Mouse (Mus musculus): Measurements from ENCODE around the gene Vwa8. TPM values are rescaled to one million over a fixed set of nuclear protein-coding genes. Genes with fewer than 3 reads are reported as not detected.
"Not testable (repeated sequence)": the region's sequence is repeated elsewhere in the genome, so short reads cannot be mapped to it uniquely, and the experiment has no call there.

Vwa8 gene
- polyA plus RNA-seq, 1 experiment from 2014 or later: 7.9 TPM

DNA sequence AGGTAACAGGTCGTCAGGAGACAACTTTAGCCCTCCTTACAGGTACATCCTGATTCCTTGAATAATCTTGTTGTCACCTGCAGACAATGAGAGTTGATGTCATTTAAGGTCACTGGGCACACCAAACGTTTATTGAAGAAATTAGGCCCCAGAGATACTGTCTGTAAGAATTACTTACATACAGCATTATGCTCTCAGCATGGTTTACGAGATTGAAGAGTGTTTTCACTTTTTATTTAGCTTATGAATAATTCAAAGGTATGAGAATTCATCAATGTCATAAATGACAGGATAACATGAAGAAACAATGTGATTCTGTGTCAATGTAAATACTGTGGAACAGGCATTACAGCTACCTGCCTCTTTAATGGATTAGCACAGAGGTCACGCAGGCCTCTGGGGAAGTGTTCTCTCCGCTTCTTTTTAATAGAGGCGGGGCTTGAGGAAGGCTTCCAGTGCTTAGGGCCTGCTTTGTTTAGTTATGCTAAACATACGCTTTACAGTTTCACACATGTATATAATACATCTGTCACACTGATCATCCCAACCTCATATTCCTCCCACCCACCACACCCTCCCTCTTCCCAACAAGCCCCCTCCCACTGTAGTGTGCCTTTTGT is 37.2 kb downstream of the Vwa8 start:
- ATAC-seq (ENCODE audit: insufficient read depth): no peak
- no peak overlapping the region for H3K27ac ChIP-seq (replicated peaks)
- no peaks in the 10 kb centered on the region for H3K36me3 ChIP-seq (replicated peaks)
- H3K27me3 ChIP-seq: no peaks in the 10 kb centered on the region
- H3K4me3 ChIP-seq (replicated peaks): no peak overlapping the region
- H3K9ac ChIP-seq: no peak overlapping the region
- 64% methylated on average over 7 of the region's 7 CpGs for WGBS (ENCODE audit: insufficient replicate concordance)
- H3K4me1 ChIP-seq (replicated peaks): no peaks in the 10 kb centered on the region
- no peak overlapping the region for H3K4me2 ChIP-seq
- H3K9me3 ChIP-seq (replicated peaks): no peaks in the 10 kb centered on the region

DNA sequence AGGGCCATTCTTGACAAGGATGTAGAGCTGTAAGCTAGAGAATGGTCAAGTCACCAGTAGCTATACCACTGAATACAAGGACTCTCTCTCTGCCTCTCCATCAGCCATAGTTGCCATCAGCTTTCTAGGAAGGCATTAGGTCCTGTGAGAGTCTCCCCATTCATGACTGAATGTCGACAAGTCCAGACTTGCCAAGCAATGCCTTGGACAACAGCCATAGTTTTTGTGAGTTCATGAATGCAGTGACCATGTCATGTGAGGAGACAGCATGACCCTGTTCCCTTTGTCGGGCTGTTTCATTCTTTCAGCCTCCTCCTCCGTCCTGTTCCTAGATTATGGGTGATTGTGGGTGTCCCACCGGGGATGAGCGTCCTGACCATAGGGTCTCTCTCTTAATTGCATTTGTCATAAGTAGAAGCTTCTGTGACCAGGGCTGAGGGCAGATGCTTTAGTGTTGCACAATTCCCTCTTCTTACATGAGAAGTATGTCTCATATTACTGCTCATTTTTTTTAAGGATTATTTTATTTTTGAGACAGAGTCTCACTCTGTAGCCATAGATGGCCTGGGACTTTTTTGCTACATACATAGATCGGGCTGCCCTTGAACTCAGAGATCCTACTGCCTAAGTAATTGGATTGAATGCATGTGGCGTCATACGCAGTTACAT is 37.8 kb downstream of the Vwa8 start:
- 73% methylated on average over 8 of the region's 8 CpGs for WGBS (ENCODE audit: insufficient replicate concordance)
- Histone ChIP-seq H3K27ac (replicated peaks) (no peak overlapping the region), H3K9me3 (replicated peaks) (no peaks in the 10 kb centered on the region), H3K4me2 (no peak overlapping the region), H3K4me1 (replicated peaks) (no peaks in the 10 kb centered on the region), H3K4me3 (replicated peaks) (no peak overlapping the region), H3K27me3 (no peaks in the 10 kb centered on the region), H3K36me3 (replicated peaks) (no peaks in the 10 kb centered on the region), H3K9ac (no peak overlapping the region)
- ATAC-seq (ENCODE audit: insufficient read depth): no peak

DNA sequence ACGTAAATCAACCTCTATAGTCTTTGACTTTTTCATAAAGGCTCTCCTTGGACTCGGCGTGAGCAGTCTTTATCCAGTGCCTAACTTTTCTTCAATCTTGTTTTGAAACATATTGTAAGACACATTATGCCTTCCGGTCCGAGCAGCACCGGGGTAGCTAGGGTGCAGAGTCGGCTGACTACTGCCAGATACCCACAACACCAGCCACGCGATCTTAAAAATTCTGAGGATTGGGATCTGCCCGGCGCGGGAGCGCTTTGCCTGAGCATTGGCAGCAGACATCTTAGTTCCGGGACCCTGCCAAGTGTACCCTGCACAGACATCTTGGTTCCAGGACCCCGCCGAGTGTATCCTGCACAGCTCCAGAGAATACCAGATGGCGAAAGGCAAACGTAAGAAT is 38.6 kb downstream of the Vwa8 start:
- not testable (repeated sequence) for ATAC-seq (ENCODE audit: insufficient read depth); H3K9me3 ChIP-seq (replicated peaks); H3K36me3 ChIP-seq (replicated peaks); H3K4me2 ChIP-seq; H3K27me3 ChIP-seq; H3K27ac ChIP-seq (replicated peaks); H3K4me3 ChIP-seq (replicated peaks); H3K4me1 ChIP-seq (replicated peaks); H3K9ac ChIP-seq
- 80% methylated on average over 18 of the region's 18 CpGs for WGBS (ENCODE audit: insufficient replicate concordance)

DNA sequence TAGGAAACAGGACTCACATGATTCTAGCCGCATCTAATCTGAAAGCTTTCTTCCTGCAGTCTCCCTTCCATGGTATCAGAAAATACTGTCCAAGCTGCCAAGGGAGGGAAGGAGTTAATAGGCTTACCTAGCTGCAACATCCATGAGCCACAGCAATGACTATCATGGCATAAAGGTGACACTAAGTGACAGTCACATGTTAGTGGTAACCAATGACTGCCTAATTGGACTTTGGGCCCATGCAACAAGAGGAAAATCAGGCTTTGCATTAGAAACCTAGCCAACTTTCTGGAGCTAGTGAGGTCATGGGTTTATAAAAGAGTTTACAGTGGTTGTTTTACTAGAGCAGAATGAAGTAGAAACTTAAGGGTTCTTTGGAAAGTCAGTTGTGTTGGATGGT is 46.6 kb downstream of the Vwa8 start:
- H3K36me3 ChIP-seq (replicated peaks): no peaks in the 10 kb centered on the region
- ATAC-seq (ENCODE audit: insufficient read depth): no peak
- no peaks in the 10 kb centered on the region for H3K27me3 ChIP-seq
- no peak overlapping the region for H3K27ac ChIP-seq (replicated peaks)
- H3K9me3 ChIP-seq (replicated peaks): no peaks in the 10 kb centered on the region
- no peaks in the 10 kb centered on the region for H3K4me1 ChIP-seq (replicated peaks)
- no peak overlapping the region for H3K4me2 ChIP-seq
- no peak overlapping the region for H3K4me3 ChIP-seq (replicated peaks)
- H3K9ac ChIP-seq: no peak overlapping the region
- 67% methylated on average over 1 of the region's 1 CpGs for WGBS (ENCODE audit: insufficient replicate concordance)

DNA sequence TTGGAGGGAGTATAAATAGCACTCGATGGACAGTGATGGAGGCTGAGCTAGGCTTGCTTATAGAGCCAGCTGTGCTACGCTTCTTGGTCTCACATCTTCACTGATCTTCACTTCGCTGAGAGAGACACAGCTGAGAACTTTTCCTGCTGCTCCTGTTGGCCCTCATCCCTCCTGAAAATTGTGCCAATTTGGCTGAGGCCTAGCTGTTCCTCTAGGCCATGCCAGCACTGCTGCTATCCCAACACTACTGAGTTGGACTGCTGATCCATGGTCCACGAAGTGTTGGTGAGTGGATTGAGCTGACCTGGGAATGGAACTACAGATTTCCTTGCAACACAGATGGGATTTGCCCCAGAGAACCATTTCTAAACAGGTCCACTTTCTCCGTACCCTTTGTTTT is 47.4 kb downstream of the Vwa8 start:
- WGBS (ENCODE audit: insufficient replicate concordance): 67% methylated on average over 5 of the region's 5 CpGs
- no peaks in the 10 kb centered on the region for H3K27me3 ChIP-seq
- ATAC-seq (ENCODE audit: insufficient read depth): no peak

DNA sequence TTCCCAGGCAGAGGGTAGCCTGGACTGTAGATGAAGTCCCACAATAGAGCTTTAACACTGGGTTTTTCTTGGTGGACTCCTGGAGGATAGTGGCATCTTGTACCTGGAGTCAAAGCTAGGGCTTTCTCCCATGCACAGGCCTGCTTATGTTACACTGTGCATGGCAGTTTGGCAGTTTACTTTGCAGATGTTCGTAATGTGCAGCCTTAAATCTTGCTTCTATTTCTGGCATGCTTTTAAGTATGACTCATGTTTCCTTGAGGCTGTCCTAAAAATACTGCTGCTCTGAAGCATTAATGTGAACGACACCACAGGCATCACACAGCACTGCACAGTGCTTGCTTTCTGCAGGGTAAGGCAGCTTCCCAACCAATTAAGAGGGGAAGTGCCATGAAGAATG is 51.9 kb downstream of the Vwa8 start:
- Histone ChIP-seq H3K4me2 (no peak overlapping the region), H3K27me3 (no peaks in the 10 kb centered on the region), H3K9ac (no peak overlapping the region), H3K9me3 (replicated peaks) (no peaks in the 10 kb centered on the region), H3K27ac (replicated peaks) (no peak overlapping the region), H3K4me1 (replicated peaks) (no peaks in the 10 kb centered on the region), H3K4me3 (replicated peaks) (no peak overlapping the region), H3K36me3 (replicated peaks) (no peaks in the 10 kb centered on the region)
- 25% methylated on average over 2 of the region's 2 CpGs for WGBS (ENCODE audit: insufficient replicate concordance)
- ATAC-seq (ENCODE audit: insufficient read depth): no peak

More for the DNA sequence above, 47.4 kb downstream of the Vwa8 start:
- Histone ChIP-seq H3K4me2 (no peak overlapping the region), H3K9ac (no peak overlapping the region), H3K36me3 (replicated peaks) (no peaks in the 10 kb centered on the region), H3K4me1 (replicated peaks) (no peaks in the 10 kb centered on the region), H3K4me3 (replicated peaks) (no peak overlapping the region), H3K9me3 (replicated peaks) (no peaks in the 10 kb centered on the region), H3K27ac (replicated peaks) (no peak overlapping the region)

DNA sequence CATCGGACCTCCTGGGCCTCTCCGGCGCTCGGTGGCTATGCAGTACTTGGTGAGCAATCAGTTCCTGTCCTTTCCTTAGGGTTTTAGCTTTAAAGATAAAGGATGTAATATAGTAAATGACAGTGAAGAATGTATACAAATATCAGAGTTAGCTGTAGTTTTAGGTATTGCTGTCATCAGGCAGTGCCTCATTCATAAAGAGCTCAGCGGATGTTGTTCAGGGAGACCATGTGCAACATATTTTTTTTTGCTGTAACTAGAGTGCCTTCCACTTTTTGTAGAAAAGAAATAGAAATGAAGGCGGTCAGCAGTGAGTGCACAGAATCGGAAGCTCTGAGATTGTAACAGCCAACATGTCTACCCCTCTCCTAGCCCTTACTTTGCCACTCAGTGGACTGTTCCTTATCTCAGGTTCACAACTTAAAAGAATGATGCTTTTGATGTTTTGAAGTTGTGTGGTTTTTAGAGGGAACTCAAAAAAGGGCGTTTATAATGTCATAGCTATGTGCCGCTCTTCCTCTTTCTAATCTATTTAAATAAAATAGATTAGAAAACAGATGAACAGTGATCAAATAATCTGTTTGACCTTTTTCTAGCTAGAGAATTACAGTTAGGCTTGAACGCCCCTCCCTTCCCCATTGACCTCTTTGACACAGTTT is 59.5 kb downstream of the Vwa8 start:
- Histone ChIP-seq H3K27ac (replicated peaks) (no peak overlapping the region), H3K4me3 (replicated peaks) (no peak overlapping the region), H3K9me3 (replicated peaks) (no peaks in the 10 kb centered on the region), H3K27me3 (no peaks in the 10 kb centered on the region), H3K36me3 (replicated peaks) (0 out of 2 replicates have a peak, but pooled peaks cover 8% of the 10 kb centered on the region), H3K9ac (no peak overlapping the region), H3K4me2 (no peak overlapping the region), H3K4me1 (replicated peaks) (no peaks in the 10 kb centered on the region)
- ATAC-seq (ENCODE audit: insufficient read depth): no peak
- WGBS (ENCODE audit: insufficient replicate concordance): 70% methylated on average over 10 of the region's 10 CpGs

DNA sequence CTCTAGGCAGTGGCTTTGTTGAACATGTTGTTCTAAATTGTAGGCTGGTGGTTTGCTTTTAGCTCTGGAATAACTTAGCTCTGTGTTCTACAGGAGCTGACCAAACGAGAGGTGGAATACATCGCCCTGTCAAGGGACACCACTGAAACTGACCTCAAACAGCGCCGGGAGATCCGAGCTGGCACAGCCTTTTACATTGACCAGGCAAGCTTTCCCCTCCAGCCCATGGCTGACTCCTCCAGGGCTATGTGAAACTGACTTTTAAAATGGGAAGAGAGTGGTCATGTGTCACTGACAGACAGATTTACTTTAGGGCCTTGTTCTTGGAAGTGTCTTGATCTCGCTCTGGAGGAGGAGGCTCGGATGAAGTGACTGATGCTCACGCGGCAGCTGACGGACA is 63.2 kb downstream of the Vwa8 start:
- H3K9ac ChIP-seq: no peak overlapping the region
- H3K27me3 ChIP-seq: no peaks in the 10 kb centered on the region
- no peak overlapping the region for H3K4me2 ChIP-seq
- ATAC-seq (ENCODE audit: insufficient read depth): no peak
- no peaks in the 10 kb centered on the region for H3K9me3 ChIP-seq (replicated peaks)
- H3K36me3 ChIP-seq (replicated peaks): 0 out of 2 replicates have a peak, but pooled peaks cover 8% of the 10 kb centered on the region
- H3K4me1 ChIP-seq (replicated peaks): no peaks in the 10 kb centered on the region
- no peak overlapping the region for H3K4me3 ChIP-seq (replicated peaks)
- H3K27ac ChIP-seq (replicated peaks): no peak overlapping the region
- WGBS (ENCODE audit: insufficient replicate concordance): 82% methylated on average over 10 of the region's 10 CpGs

DNA sequence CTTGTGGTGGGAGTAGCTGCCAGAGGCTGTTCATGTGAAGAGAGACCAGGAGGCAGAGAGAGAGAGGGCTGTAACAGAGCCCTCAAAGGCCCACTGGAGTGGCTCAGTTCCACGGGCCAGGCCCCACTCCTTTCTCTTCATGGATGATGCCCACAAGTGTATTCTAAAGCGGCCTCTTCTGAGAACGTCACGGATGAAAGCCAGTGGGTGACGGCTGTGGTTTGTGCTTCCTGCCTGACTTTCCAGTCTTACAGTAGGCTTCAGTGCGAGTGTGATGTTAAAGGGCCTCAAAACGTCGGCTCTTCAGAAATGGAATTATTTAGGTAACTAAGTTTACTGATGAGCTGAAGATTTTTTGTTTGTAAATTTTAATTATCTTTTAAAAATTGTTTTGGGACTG is 65.3 kb downstream of the Vwa8 start:
- Histone ChIP-seq H3K9ac (no peak overlapping the region), H3K27ac (replicated peaks) (no peak overlapping the region), H3K9me3 (replicated peaks) (no peaks in the 10 kb centered on the region), H3K36me3 (replicated peaks) (0 out of 2 replicates have a peak, but pooled peaks cover 5% of the 10 kb centered on the region), H3K27me3 (no peaks in the 10 kb centered on the region), H3K4me1 (replicated peaks) (no peaks in the 10 kb centered on the region), H3K4me3 (replicated peaks) (no peak overlapping the region), H3K4me2 (no peak overlapping the region)
- 40% methylated on average over 8 of the region's 8 CpGs for WGBS (ENCODE audit: insufficient replicate concordance)
- no peak for ATAC-seq (ENCODE audit: insufficient read depth)

DNA sequence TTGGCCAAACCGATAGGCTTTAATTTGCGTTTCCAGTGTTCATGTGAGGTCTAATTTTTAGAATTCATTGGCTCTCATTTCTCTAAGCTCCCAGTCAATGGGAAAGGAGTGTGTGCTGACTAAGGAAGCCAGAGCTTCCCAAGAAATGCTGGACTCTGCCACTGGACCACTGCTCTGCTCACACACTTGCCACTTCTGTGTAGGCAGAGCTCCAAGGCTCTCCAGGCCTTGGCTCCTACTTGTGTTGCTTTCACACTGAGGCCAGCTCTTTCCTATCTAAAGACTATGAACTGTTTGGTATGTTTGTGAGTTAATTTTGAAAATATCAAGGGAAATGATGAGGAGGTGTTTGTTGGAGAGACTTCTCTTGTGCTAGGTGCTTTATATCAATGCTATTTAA is 67.8 kb downstream of the Vwa8 start:
- no peaks in the 10 kb centered on the region for H3K4me1 ChIP-seq (replicated peaks)
- no peak overlapping the region for H3K4me3 ChIP-seq (replicated peaks)
- H3K27me3 ChIP-seq: no peaks in the 10 kb centered on the region
- H3K9me3 ChIP-seq (replicated peaks): no peaks in the 10 kb centered on the region
- ATAC-seq (ENCODE audit: insufficient read depth): no peak
- no peak overlapping the region for H3K9ac ChIP-seq
- no peak overlapping the region for H3K4me2 ChIP-seq
- H3K36me3 ChIP-seq (replicated peaks): 0 out of 2 replicates have a peak, but pooled peaks cover 4% of the 10 kb centered on the region
- 80% methylated on average over 2 of the region's 2 CpGs for WGBS (ENCODE audit: insufficient replicate concordance)
- H3K27ac ChIP-seq (replicated peaks): no peak overlapping the region

DNA sequence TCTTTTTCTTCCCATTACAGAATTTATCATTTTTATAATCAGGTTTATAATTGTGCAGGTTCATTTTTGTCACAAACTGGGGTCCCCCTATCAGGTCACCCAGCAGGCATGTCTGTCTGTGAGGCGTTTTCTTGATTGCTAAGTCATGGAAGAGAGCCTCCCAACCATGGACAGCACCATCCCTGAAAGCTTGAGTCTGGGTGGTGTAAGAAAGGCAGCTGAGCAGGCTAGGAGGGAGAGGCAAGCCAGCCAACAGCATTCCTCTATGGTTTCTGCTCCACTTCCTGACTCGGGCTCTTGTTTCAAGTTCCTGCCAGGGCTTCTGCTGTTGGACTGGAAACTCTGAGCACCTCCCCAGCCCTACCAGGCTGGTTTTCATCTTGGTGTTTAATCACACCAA is 72.4 kb downstream of the Vwa8 start:
- Histone ChIP-seq H3K4me3 (replicated peaks) (no peak overlapping the region), H3K36me3 (replicated peaks) (no peaks in the 10 kb centered on the region; the same call in 1 of the 2 replicates), H3K9ac (no peak overlapping the region), H3K4me1 (replicated peaks) (no peaks in the 10 kb centered on the region), H3K9me3 (replicated peaks) (no peaks in the 10 kb centered on the region), H3K27me3 (no peaks in the 10 kb centered on the region), H3K4me2 (no peak overlapping the region), H3K27ac (replicated peaks) (no peak overlapping the region)
- WGBS (ENCODE audit: insufficient replicate concordance): 31% methylated on average over 2 of the region's 2 CpGs
- no peak for ATAC-seq (ENCODE audit: insufficient read depth)
